Mouse (Mus musculus) MEL (cell line): ENCODE results near the gene Fyttd1.

Experiments used
- CHD2 ChIP-seq: IDR thresholded peaks from 2 replicates; pipeline ENCODE4 v1.6.1; 2011; ENCODE audit warnings: low read length, improper control_type of control experiment
- CTCF ChIP-seq, 3 experiments: IDR thresholded peaks in 2 of 3; conservative IDR thresholded peaks in 1 of 3; 2 replicates each; pipeline ENCODE4 v1.5.1; 2011 to 2012; ENCODE audit warnings: low read length in 3 of 3, low read depth in 2 of 3, mild to moderate bottlenecking in 2 of 3, improper control_type of control experiment in 1 of 3, inconsistent platforms in 1 of 3, mixed read lengths in 1 of 3, moderate library complexity in 1 of 3; ENCODE audit not compliant: control insufficient read depth in 1 of 3, insufficient read depth in 1 of 3, poor library complexity in 1 of 3, severe bottlenecking in 1 of 3
- GABPA ChIP-seq: IDR thresholded peaks from 2 replicates; pipeline ENCODE4 v1.6.1; 2012; ENCODE audit warnings: low read depth, mild to moderate bottlenecking, inconsistent platforms, low read length, improper control_type of control experiment, moderate library complexity
- POLR2A ChIP-seq, 2 experiments: IDR thresholded peaks; 2 replicates each; pipeline ENCODE4 v1.6.1; 2011 to 2012; ENCODE audit warnings: low read length in 2 of 2, mild to moderate bottlenecking in 2 of 2, control low read depth in 1 of 2, improper control_type of control experiment in 1 of 2, low read depth in 1 of 2, moderate library complexity in 1 of 2; ENCODE audit not compliant: control insufficient read depth in 1 of 2, insufficient read depth in 1 of 2, poor library complexity in 1 of 2
- POLR2AphosphoS5 ChIP-seq: IDR thresholded peaks from 2 replicates; pipeline ENCODE4 v1.6.1; 2012; ENCODE audit warnings: low read depth, borderline replicate concordance, mild to moderate bottlenecking, inconsistent platforms, low read length, moderate library complexity, mixed read lengths
- ZKSCAN1 ChIP-seq: IDR thresholded peaks from 2 replicates; pipeline ENCODE4 v1.6.1; 2012; ENCODE audit warnings: low read depth, mild to moderate bottlenecking, inconsistent platforms, low read length, improper control_type of control experiment, moderate library complexity
- ZNF384 ChIP-seq: IDR thresholded peaks from 2 replicates; pipeline ENCODE4 v1.6.1; 2012; ENCODE audit warnings: low read depth, mild to moderate bottlenecking, inconsistent platforms, low read length, improper control_type of control experiment

- TF ChIP-seq CTCF (IDR thresholded peaks at IDR 0.05 in 2 of 3, conservative IDR thresholded peaks at IDR 0.05 in 1 of 3; ENCODE audit: control insufficient read depth in 1 of 3, insufficient read depth in 1 of 3, low read depth in 2 of 3, low read length in 3 of 3, poor library complexity in 1 of 3, severe bottlenecking in 1 of 3) (no peak), CHD2 (no peak), POLR2A (IDR thresholded peaks at IDR 0.05; ENCODE audit: control insufficient read depth in 1 of 2, insufficient read depth in 1 of 2, low read depth in 1 of 2, low read length in 2 of 2, poor library complexity in 1 of 2) (peak; percentile 72 to 95), GABPA (no peak), POLR2AphosphoS5 (no peak), ZKSCAN1 (no peak), ZNF384 (no peak)
Measured at GRCm38 (mm10) chr16:32867919-32868552, 9.3 kb upstream of the Fyttd1 start.
